8 mouse cellular contexts compared by ENCODE assay signal in the genomic region with DNA sequence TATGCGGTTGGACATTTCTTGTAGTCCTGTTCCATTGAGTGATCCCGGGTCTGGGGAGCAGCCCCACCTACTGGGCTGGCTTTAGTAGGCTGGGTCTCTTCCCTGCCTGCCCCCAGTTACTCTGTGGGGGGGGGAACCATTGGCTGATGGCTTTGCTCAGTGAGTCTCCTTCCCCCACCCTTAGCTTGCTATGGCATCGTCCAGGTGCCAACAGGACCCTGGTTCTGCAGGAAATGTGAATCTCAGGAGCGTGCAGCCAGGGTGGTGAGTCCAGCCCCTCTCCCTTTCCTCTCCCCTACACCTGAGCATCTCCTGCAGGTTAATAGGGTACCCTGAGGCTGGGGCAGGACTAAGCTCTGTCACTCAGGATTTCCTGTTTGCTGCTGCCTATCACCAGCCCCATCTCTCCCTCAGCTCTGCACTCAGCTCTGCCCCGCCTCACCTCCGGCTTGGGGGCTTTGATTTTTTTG. TPM values are rescaled to one million over a fixed set of nuclear protein-coding genes. Genes with fewer than 3 reads are reported as not detected.
DNase-seq lines count a peak whose midpoint lies in the region; ATAC-seq and TF ChIP-seq lines count a peak whose summit lies in the region.

No protein-coding gene starts in this region.

- peak; percentile 17; the same call in 1 of the 2 replicates for TF ChIP-seq CTCF in liver, embryonic 14.5 days (IDR thresholded peaks at IDR 0.05; ENCODE audit: low read depth)

- no peak for ATAC-seq in hindbrain, embryonic 12.5 days (ENCODE audit: low FRiP score)
- no peak for ATAC-seq in liver, embryonic 14.5 days (ENCODE audit: insufficient read depth)

- peaks cover 39% of the 10 kb centered on the region for H3K4me1 ChIP-seq in hindbrain, embryonic 12.5 days
- H3K4me1 ChIP-seq in liver, embryonic 14.5 days (replicated peaks; ENCODE audit: control insufficient read depth in 2 of 2, insufficient read depth in 2 of 2, low read length in 1 of 2), result peaks cover 0 to 3% of the 10 kb centered on the region in 2 experiments; a peak in 1 of 4 replicates

- H3K4me3 ChIP-seq in hindbrain, embryonic 12.5 days, result peak overlapping the region; percentile 94
- no peak overlapping the region for H3K4me3 ChIP-seq in liver, embryonic 14.5 days (ENCODE audit: insufficient read depth in 1 of 2, low read depth in 2 of 2, low read length in 2 of 2)

- peak overlapping the region; percentile 91; the same call in 1 of the 2 replicates for H3K27ac ChIP-seq in hindbrain, embryonic 12.5 days
- H3K27ac ChIP-seq in liver, embryonic 14.5 days, result no peak overlapping the region

- no peaks in the 10 kb centered on the region for H3K9me3 ChIP-seq in hindbrain, embryonic 12.5 days (replicated peaks)
- H3K9me3 ChIP-seq in liver, embryonic 14.5 days (ENCODE audit: control insufficient read depth, low read length), result no peaks in the 10 kb centered on the region

- WGBS in hindbrain, embryonic 12.5 days, result 25% methylated on average over 6 of the region's 6 CpGs
- WGBS in liver, embryonic 14.5 days (ENCODE audit: insufficient replicate concordance), result 18% methylated on average over 6 of the region's 6 CpGs

- DNase-seq in embryo, embryonic 10.5 days (ENCODE audit: low spot score), result peak; percentile 40
- no peak for DNase-seq in embryo, embryonic 9.5 days (ENCODE audit: extremely low spot score)
- DNase-seq in ZHBTc4 (ENCODE audit: low read depth, low spot score), result peak; percentile 79
- DNase-seq in liver, embryonic 14.5 days (ENCODE audit: low read depth in 3 of 3, low spot score in 3 of 3), result no peak
- DNase-seq in thymus, postnatal 0 days (ENCODE audit: low spot score), result peak; percentile 57
- no peak for DNase-seq in cerebellum, adult 11 months
- no peak for DNase-seq in right cerebral cortex, postnatal 36 days (ENCODE audit: low spot score in 2 of 2)

- no peak for TF ChIP-seq EP300 in liver, embryonic 14.5 days (IDR thresholded peaks at IDR 0.05; ENCODE audit: low read depth)

- peaks cover 19% of the 10 kb centered on the region for H3K27me3 ChIP-seq in hindbrain, embryonic 12.5 days
- H3K27me3 ChIP-seq in liver, embryonic 14.5 days (ENCODE audit: control insufficient read depth, insufficient read depth, low read length), result peaks cover 56% of the 10 kb centered on the region

- H3K9ac ChIP-seq in hindbrain, embryonic 12.5 days, result peak overlapping the region; percentile 94
- no peak overlapping the region for H3K9ac ChIP-seq in liver, embryonic 14.5 days (replicated peaks)

- H3K36me3 ChIP-seq in hindbrain, embryonic 12.5 days, result peaks cover 46% of the 10 kb centered on the region
- H3K36me3 ChIP-seq in liver, embryonic 14.5 days (replicated peaks; ENCODE audit: control insufficient read depth, insufficient read depth, low read depth), result no peaks in the 10 kb centered on the region

- H3K4me2 ChIP-seq in hindbrain, embryonic 12.5 days (replicated peaks), result peak overlapping the region; percentile 82
- H3K4me2 ChIP-seq in liver, embryonic 14.5 days (ENCODE audit: low read depth), result no peak overlapping the region

RNA-seq across cellular contexts. Expression of a gene that starts 1.6 kb away (rescaled TPM):
- polyA plus RNA-seq in hindbrain, embryonic 12.5 days (2016; fragmentation: Nextera tagmentation; extraction: Ambion mirVana), result 2.9 and 3.5 TPM in 2 replicates
- 1.0 TPM in 2 replicates for polyA plus RNA-seq in liver, embryonic 14.5 days (2012; rRNA removed)
- polyA plus RNA-seq in liver, embryonic 14.5 days (2014; fragmentation: Nextera tagmentation; extraction: Ambion mirVana), result 0.22 and 0.25 TPM in 2 replicates
- polyA plus RNA-seq in thymus, postnatal 0 days (2015; fragmentation: Nextera tagmentation; extraction: Ambion mirVana), result 1.9 and 2.4 TPM in 2 replicates

RNA-seq across cellular contexts. Expression of a gene that starts 20.8 kb away (rescaled TPM):
- 14.7 and 17.1 TPM in 2 replicates for polyA plus RNA-seq in hindbrain, embryonic 12.5 days (2016; fragmentation: Nextera tagmentation; extraction: Ambion mirVana)
- polyA plus RNA-seq in liver, embryonic 14.5 days (2012; rRNA removed), result 3.0 and 4.9 TPM in 2 replicates
- polyA plus RNA-seq in liver, embryonic 14.5 days (2014; fragmentation: Nextera tagmentation; extraction: Ambion mirVana), result 10.0 and 11.4 TPM in 2 replicates
- 35.0 and 40.4 TPM in 2 replicates for polyA plus RNA-seq in thymus, postnatal 0 days (2015; fragmentation: Nextera tagmentation; extraction: Ambion mirVana)

RNA-seq across cellular contexts. Expression of a gene that starts 35.3 kb away (rescaled TPM):
- 11.2 and 11.7 TPM in 2 replicates for polyA plus RNA-seq in hindbrain, embryonic 12.5 days (2016; fragmentation: Nextera tagmentation; extraction: Ambion mirVana)
- 0.66 and 0.98 TPM in 2 replicates for polyA plus RNA-seq in liver, embryonic 14.5 days (2012; rRNA removed)
- 0.34 and 0.38 TPM in 2 replicates for polyA plus RNA-seq in liver, embryonic 14.5 days (2014; fragmentation: Nextera tagmentation; extraction: Ambion mirVana)
- 1.8 and 2.2 TPM in 2 replicates for polyA plus RNA-seq in thymus, postnatal 0 days (2015; fragmentation: Nextera tagmentation; extraction: Ambion mirVana)

RNA-seq across cellular contexts. Expression of a gene that starts 35.5 kb away (rescaled TPM):
- 23.3 and 24.7 TPM in 2 replicates for polyA plus RNA-seq in hindbrain, embryonic 12.5 days (2016; fragmentation: Nextera tagmentation; extraction: Ambion mirVana)
- polyA plus RNA-seq in liver, embryonic 14.5 days (2012; rRNA removed), result 4.4 and 4.9 TPM in 2 replicates
- polyA plus RNA-seq in liver, embryonic 14.5 days (2014; fragmentation: Nextera tagmentation; extraction: Ambion mirVana), result 1.5 and 1.8 TPM in 2 replicates
- polyA plus RNA-seq in thymus, postnatal 0 days (2015; fragmentation: Nextera tagmentation; extraction: Ambion mirVana), result 4.8 and 5.4 TPM in 2 replicates

RNA-seq across cellular contexts. Expression of a gene that starts 38.4 kb away (rescaled TPM):
- 375 and 438 TPM in 2 replicates for polyA plus RNA-seq in hindbrain, embryonic 12.5 days (2016; fragmentation: Nextera tagmentation; extraction: Ambion mirVana)
- 197 and 261 TPM in 2 replicates for polyA plus RNA-seq in liver, embryonic 14.5 days (2012; rRNA removed)
- 318 and 330 TPM in 2 replicates for polyA plus RNA-seq in liver, embryonic 14.5 days (2014; fragmentation: Nextera tagmentation; extraction: Ambion mirVana)
- polyA plus RNA-seq in thymus, postnatal 0 days (2015; fragmentation: Nextera tagmentation; extraction: Ambion mirVana), result 711 and 747 TPM in 2 replicates

Comparison
In these comparisons a context has a peak if more than half of its experiments do, and no peak if none do; other contexts are left out.
1. DNase-seq: peak in embryo, embryonic 10.5 days (single experiment), ZHBTc4 (single experiment) and thymus, postnatal 0 days (single experiment); none in embryo, embryonic 9.5 days (single experiment), liver, embryonic 14.5 days (0 of 3), cerebellum, adult 11 months (single experiment) and right cerebral cortex, postnatal 36 days (0 of 2).